Mouse (Mus musculus) lung, postnatal 36 days (tissue): ENCODE measurements around the gene Sdk2.

Experiments used
- DNase-seq: peaks from one replicate; pipeline ENCODE4 v3.0.0; 2022; ENCODE audit warnings: mixed read lengths

Gene Sdk2

DNA sequence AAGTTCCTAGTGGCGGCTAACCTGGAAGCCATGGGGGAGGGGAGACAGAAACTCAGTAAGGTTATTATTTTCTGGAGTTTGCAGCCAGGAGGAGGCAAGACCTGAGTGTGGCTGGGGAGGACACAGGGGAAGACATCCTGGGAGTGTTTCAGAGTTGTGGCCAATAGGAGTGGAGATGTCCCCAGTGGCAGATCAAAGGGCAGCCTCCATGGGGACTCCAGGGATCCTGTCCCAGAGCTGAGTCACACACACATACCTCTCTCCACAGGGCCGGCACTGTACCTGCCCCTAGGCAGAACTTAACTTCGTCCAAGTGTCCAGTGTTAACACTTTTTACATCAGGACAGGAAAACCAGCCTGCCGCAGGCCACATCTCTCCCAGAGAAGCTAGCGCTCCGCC, 331.7 kb downstream of the Sdk2 start:
- DNase-seq: no peak

DNA sequence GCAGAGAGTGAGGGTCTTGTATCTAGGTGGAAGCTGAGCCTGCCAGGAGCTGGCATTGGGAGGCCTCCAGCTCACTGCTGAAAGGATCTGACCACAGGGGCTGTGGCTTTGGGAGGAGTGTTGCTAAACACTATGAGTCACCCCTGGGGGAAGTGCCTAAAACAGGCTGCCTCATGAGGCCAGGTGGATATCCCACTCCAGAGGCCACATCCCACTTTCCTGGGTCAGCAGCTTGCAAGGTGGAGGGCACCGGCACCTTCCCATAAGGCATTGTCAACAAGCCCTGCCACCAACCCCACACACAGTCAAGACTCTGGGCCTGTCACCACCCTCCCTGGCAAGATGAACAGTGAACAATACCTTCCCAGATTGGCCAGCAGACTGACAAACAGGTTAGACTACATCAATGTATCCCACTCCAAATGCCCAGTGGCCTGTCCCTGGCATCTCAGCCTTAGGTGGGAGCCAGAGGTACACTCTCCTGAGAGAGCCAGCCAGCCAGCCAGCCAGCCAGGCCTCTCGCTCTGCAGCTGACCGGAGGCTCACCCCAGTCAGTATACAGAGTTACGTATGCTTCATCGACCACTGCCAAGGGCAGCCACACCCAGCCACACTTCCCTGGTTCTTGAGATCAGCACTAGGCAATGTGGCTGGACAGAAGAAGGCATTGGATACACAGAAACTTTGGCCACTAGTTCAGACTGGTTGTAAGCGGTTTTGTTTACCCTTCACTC, 333.0 kb downstream of the Sdk2 start:
- DNase-seq: peak; percentile 89

DNA sequence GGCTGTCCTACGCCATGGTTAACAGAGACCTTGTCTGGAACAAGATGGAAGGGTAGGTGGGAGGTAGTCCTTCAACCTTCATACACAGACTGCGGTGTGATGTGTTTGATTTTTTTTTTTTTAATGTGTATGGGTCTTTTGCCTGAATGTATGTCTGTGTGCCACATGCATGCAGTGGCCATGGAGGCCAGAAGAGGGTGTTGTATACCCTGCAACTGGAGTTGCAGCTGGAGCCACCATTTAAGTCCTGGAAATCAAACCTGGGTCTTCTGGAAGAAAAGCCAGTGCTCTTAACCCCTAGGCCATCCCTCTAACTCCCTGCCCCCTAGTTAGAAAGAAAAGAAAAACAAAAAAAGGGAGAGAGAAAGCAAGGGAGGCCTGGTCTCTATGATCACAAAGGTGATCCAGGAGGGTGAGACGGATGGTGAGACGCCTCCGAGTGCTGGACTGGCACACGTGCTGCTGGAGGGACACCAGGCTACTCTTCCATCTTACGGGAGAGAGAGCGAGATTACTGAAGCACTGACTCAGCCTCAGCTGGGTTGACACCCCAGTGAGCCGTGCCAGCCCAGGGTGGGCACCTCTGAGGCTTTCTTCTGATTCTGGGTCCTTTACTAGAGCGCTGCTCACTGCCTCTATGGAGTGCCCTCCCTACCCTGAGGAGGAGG, 334.8 kb downstream of the Sdk2 start:
- DNase-seq: no peak

DNA sequence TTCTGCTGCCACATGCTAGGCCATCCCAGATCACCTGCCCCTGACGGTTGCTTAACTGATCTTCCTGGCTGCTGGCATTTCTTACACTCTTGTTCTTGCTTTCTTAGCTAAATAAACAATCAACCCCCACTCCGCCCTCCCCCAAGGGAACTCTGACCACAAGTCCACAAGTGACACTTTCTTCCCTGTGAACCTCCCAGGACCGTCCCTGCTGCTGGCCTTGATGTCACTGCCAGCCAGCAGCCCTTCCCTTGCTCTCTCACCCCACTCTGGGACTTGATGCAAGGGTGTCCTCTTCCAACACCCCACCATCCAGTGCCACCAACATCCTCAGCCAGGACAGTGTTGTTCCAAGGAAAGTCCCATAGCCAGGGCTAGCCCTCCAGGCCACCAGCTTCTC, 336.0 kb downstream of the Sdk2 start:
- DNase-seq: peak; percentile 54

DNA sequence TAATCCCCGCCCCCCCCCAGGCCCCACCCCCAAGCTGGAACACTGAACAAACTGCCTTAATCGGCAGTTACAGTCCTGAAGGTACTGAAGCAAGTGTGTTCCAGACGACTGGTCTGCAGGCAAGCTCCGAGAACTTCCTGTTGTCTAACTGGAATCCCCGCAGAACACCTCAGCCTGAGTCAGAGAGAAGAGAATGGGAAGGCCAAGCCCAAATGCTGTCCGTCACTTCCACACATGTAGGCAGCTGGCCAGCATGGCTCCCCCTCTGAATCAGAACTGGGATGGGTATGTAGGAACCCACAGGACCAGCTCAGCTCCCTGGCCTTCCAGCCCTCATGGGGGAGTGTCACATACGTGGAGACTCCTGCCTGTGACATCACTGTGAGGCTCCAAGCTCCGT, 336.9 kb downstream of the Sdk2 start:
- DNase-seq: no peak

DNA sequence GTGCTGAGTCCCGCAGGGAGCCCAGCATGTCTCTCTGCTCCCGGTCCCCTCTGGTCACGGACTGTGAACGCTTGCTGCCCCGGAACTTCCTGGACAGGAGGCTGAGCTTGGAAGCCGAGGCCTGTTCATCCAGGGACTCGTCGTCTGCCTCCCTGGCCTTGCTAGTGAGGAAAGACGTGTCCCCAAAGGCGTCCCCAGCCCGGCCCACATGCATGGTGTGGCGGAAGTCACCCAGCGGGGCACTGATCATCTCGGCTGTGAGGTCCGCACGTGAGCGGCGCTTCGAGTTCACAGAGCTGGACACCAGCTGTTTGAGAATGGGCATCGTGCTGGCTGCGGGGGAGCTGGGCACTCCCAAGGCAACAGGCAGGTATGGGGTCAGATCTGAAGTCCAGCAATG, 337.6 kb downstream of the Sdk2 start:
- no peak for DNase-seq

DNA sequence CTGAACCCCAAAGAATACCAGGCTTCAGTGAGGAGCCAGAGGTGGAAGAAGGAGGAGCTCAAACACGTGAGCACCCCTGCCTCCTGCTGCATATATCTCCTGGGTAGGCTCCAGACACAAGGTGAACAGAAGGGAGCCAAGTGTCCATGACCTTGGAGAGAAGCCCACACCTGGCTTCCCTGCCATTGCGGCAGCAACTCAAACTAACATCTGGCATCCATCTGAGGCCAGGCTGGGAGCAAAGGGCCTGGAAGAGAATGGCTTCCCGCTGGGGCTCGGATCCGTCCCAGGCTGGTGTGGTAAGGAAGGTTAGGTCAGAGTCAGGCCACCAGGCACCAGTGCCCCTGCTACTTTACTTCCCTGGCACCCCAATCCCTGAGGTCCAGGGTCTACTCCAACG, 338.9 kb downstream of the Sdk2 start:
- no peak for DNase-seq

DNA sequence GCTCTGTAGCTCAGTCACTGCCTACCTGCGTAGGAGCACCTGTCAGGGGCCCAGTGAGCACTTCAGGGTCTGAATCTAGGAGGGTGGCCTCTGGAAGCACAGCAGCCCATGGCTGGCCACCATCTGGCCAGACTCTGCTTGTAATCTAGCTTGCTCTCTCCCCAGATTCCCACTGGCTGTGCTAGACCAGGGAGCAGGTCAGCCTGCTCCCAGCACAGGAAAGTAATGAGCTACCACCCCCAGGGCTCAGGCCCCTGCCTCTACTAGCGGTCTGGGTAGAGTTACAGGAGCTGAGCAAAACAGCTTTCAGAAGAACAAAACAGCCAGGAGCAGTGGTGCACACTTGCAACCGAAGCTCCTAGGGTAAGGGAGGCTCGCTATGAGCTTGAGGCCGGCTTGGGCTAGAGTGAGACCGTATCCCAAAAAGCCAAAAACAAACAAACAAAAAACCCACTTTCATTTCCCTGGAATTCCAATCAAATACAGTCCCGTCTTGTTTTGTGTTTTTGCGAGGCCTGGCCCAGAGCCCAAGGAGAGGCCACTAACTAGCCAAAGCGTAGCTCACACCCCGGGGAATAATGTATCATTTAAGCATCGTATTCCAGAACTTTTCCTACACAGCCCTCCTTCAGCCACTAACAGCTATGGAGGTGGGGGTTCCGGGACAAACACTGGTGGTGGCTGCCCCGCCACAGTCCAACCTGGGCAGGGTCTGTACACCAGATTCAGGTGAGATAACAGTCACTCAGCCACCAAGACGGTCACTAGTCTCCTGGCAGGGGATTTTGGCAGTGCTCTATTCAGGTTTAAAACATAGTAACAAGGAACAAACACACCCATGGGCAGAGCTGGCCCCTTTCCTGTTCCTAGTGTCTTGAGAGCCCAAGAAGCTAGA, 339.6 kb downstream of the Sdk2 start:
- DNase-seq: no peak
